Mouse (Mus musculus): Measurements from ENCODE around the gene Naa20. TPM values are rescaled to one million over a fixed set of nuclear protein-coding genes. Genes with fewer than 3 reads are reported as not detected.
A peak's percentile ranks its signal among the peaks of the same experiment; 100 is the strongest.
"Not testable (repeated sequence)": the region's sequence is repeated elsewhere in the genome, so short reads cannot be mapped to it uniquely, and the experiment has no call there.

Gene Naa20
- polyA plus RNA-seq, 1 experiment = 7.9 TPM

DNA sequence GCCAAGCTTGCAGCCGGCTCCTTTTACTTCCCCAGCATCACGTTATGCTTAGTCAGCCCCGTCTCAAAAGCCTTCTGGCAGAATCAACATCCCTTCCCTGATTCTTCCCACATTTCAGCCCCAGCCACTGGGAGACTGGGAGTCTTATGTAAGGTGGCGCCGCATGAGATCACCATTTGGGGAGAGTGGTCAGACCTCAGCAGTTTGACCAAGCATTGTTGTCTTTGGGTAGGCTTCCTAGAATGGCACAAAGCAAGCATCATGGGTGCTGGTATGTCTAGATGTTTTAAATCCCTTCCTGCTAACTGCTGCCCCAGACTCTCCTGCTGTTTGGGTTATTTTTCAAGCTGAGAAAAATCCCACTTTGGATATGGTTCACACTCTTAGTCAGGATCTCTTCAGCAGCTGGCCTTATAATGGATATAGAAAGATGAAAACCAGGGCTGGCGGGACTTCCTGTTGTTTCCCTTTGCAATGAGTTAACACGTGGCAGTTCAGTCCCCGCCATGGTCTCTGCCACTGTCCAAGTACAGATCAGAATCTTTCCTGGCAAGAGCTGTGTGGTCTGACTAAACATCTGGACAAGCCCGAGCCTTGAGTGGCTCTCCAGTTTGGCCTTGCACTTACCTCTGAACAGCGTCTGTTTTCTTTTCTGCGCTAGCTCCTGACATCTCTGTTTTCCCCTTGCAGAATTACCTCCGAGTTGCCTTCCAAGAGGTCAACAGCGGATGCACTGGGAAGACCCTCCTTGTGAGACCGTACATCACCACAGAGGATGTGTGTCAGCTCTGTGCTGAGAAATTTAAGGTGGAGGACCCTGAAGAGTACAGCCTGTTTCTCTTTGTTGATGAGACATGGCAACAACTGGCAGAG lies 16.8 kb upstream of the Naa20 start:
- H3K27me3 ChIP-seq (ENCODE audit: control insufficient read depth, insufficient read depth, low read length) = no peaks in the 10 kb centered on the region
- DNase-seq (ENCODE audit: low read depth in 1 of 2, low spot score in 2 of 2) = no peak
- WGBS = 71% methylated on average over 14 of the region's 14 CpGs
- H3K4me3 ChIP-seq (ENCODE audit: extremely low read depth, insufficient read depth, insufficient read length) = no peak overlapping the region
- H3K36me3 ChIP-seq (ENCODE audit: control insufficient read depth, insufficient read depth, low read length) = no peaks in the 10 kb centered on the region
- TF ChIP-seq CTCF (IDR thresholded peaks at IDR 0.05; ENCODE audit: extremely low read depth, insufficient read depth, insufficient read length, insufficient replicate concordance) (no peak), POLR2A (IDR thresholded peaks at IDR 0.05; ENCODE audit: low read depth, low read length) (no peak)
- H3K27ac ChIP-seq (ENCODE audit: insufficient read depth, low read length) = no peak overlapping the region
- H3K4me1 ChIP-seq (ENCODE audit: control insufficient read depth, insufficient read depth, insufficient read length) = no peaks in the 10 kb centered on the region; the same call in 1 of the 2 replicates

GRCm38 (mm10) chr2:145887937-145888765 lies 13.7 kb upstream of the Naa20 start:
- TF ChIP-seq CTCF (IDR thresholded peaks at IDR 0.05; ENCODE audit: extremely low read depth, insufficient read depth, insufficient read length, insufficient replicate concordance) (no peak), POLR2A (IDR thresholded peaks at IDR 0.05; ENCODE audit: low read depth, low read length) (no peak)
- Histone ChIP-seq H3K27ac (ENCODE audit: insufficient read depth, low read length) (peak overlapping the region; percentile 50), H3K36me3 (ENCODE audit: control insufficient read depth, insufficient read depth, low read length) (no peaks in the 10 kb centered on the region), H3K4me3 (ENCODE audit: extremely low read depth, insufficient read depth, insufficient read length) (no peak overlapping the region), H3K4me1 (ENCODE audit: control insufficient read depth, insufficient read depth, insufficient read length) (no peaks in the 10 kb centered on the region; the same call in 1 of the 2 replicates), H3K27me3 (ENCODE audit: control insufficient read depth, insufficient read depth, low read length) (no peaks in the 10 kb centered on the region)
- DNase-seq (ENCODE audit: low read depth in 1 of 2, low spot score in 2 of 2) = no peak
- WGBS = 44% methylated on average over 14 of the region's 14 CpGs

DNA sequence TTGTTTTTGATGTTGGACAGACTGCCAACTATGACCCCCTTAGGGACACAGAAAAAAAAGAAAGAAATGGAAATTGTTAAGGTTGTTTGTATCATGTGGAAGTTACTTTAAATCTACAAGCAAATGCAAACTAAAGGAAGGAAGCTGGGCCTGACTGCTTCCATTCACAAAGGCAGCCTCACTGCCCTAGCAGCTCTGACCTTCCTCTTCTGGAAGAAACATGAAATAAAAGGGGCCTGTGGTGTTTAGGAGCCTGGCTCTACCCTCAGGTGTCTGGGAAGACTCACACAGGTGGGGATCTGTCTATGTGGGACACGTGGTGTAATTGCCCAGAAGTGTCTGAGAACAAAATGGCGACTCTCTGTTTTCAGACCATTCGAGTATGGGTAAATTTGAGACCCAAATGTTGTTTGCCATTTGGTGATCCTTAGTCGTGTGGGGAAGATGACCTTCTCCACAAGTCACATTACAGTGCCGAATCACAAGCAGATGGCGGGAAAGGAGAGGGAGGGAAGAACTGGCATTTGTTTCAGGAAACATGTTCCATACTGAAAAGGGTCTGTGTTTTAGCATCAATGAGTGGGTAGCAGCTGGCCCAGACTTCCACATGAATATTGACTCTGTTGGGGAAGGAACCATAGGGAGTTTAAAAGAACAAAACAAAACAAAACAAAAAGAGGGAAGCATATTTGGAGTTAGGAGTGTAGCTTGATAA lies 13.0 kb upstream of the Naa20 start:
- Histone ChIP-seq H3K27ac (ENCODE audit: insufficient read depth, low read length) (peak overlapping the region; percentile 52; the same call in 1 of the 2 replicates), H3K27me3 (ENCODE audit: control insufficient read depth, insufficient read depth, low read length) (no peaks in the 10 kb centered on the region), H3K36me3 (ENCODE audit: control insufficient read depth, insufficient read depth, low read length) (no peaks in the 10 kb centered on the region), H3K4me1 (ENCODE audit: control insufficient read depth, insufficient read depth, insufficient read length) (no peaks in the 10 kb centered on the region; the same call in 1 of the 2 replicates), H3K4me3 (ENCODE audit: extremely low read depth, insufficient read depth, insufficient read length) (no peak overlapping the region)
- TF ChIP-seq POLR2A (IDR thresholded peaks at IDR 0.05; ENCODE audit: low read depth, low read length) (no peak), CTCF (IDR thresholded peaks at IDR 0.05; ENCODE audit: extremely low read depth, insufficient read depth, insufficient read length, insufficient replicate concordance) (no peak)
- DNase-seq (ENCODE audit: low read depth in 1 of 2, low spot score in 2 of 2) = no peak
- WGBS = 72% methylated on average over 6 of the region's 6 CpGs

DNA sequence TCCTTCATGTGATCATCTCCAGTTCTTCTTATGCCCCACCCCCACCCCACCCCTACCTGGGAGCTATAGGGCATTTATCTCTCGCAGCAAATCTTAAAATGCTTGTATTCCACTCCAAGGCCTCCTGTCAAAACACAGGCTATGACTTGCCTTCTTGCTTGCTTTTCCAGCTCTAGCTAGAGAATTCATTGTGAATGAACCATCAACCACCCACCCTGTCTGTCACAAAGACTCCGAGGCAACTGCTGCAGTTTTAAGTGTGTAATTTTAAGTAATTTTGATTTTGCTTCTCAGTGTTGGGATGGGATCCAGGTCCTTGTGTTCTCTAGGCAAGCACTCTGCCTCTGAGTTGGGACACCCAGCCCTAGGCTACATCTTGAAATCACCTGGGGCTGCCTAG lies 11.3 kb upstream of the Naa20 start:
- no peaks in the 10 kb centered on the region; the same call in 1 of the 2 replicates for H3K4me1 ChIP-seq (ENCODE audit: control insufficient read depth, insufficient read depth, insufficient read length)
- H3K4me3 ChIP-seq (ENCODE audit: extremely low read depth, insufficient read depth, insufficient read length) = no peak overlapping the region
- H3K27me3 ChIP-seq (ENCODE audit: control insufficient read depth, insufficient read depth, low read length) = no peaks in the 10 kb centered on the region
- WGBS = 81% methylated on average over 2 of the region's 2 CpGs
- H3K36me3 ChIP-seq (ENCODE audit: control insufficient read depth, insufficient read depth, low read length) = no peaks in the 10 kb centered on the region
- no peak for DNase-seq (ENCODE audit: low read depth in 1 of 2, low spot score in 2 of 2)
- TF ChIP-seq CTCF (IDR thresholded peaks at IDR 0.05; ENCODE audit: extremely low read depth, insufficient read depth, insufficient read length, insufficient replicate concordance) (no peak), POLR2A (IDR thresholded peaks at IDR 0.05; ENCODE audit: low read depth, low read length) (no peak)
- H3K27ac ChIP-seq (ENCODE audit: insufficient read depth, low read length) = no peak overlapping the region

DNA sequence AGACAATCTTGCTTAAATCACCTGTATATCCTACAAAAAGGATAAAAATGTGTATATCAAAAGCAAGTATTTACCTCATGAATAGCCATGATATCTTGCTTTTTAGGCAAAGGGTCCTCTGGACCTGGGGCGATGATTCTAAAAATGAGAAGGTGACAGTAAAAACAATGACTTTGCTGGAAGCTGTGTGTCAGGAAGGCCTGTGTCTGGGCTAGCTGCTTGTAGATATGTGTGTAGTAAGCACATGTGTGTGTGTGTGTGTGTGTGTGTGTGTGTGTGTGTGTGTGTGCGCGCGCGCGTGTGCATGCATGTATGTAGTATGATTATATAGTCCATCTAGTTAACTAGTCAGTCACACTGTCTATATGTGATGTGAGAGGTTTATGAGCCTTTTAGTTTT lies 8.1 kb upstream of the Naa20 start:
- Histone ChIP-seq H3K36me3 (ENCODE audit: control insufficient read depth, insufficient read depth, low read length) (no peaks in the 10 kb centered on the region), H3K27me3 (ENCODE audit: control insufficient read depth, insufficient read depth, low read length) (no peaks in the 10 kb centered on the region), H3K27ac (ENCODE audit: insufficient read depth, low read length) (no peak overlapping the region), H3K4me3 (ENCODE audit: extremely low read depth, insufficient read depth, insufficient read length) (no peak overlapping the region), H3K4me1 (ENCODE audit: control insufficient read depth, insufficient read depth, insufficient read length) (no peaks in the 10 kb centered on the region; the same call in 1 of the 2 replicates)
- 90% methylated on average over 6 of the region's 6 CpGs for whole genome bisulfite sequencing
- TF ChIP-seq CTCF (IDR thresholded peaks at IDR 0.05; ENCODE audit: extremely low read depth, insufficient read depth, insufficient read length, insufficient replicate concordance) (no peak), POLR2A (IDR thresholded peaks at IDR 0.05; ENCODE audit: low read depth, low read length) (no peak)
- DNase-seq (ENCODE audit: low read depth in 1 of 2, low spot score in 2 of 2) = no peak

- DNase-seq (ENCODE audit: low read depth in 1 of 2, low spot score in 2 of 2) = no peak
- no peaks in the 10 kb centered on the region for H3K36me3 ChIP-seq (ENCODE audit: control insufficient read depth, insufficient read depth, low read length)
- H3K27ac ChIP-seq (ENCODE audit: insufficient read depth, low read length) = no peak overlapping the region
- no peaks in the 10 kb centered on the region for H3K27me3 ChIP-seq (ENCODE audit: control insufficient read depth, insufficient read depth, low read length)
- H3K4me1 ChIP-seq (ENCODE audit: control insufficient read depth, insufficient read depth, insufficient read length) = no peaks in the 10 kb centered on the region
- WGBS = 92% methylated on average over 9 of the region's 9 CpGs
- no peak overlapping the region for H3K4me3 ChIP-seq (ENCODE audit: extremely low read depth, insufficient read depth, insufficient read length)
- TF ChIP-seq POLR2A (IDR thresholded peaks at IDR 0.05; ENCODE audit: low read depth, low read length) (no peak), CTCF (IDR thresholded peaks at IDR 0.05; ENCODE audit: extremely low read depth, insufficient read depth, insufficient read length, insufficient replicate concordance) (no peak)
Observed at GRCm38 (mm10) chr2:145898106-145898505, 3.8 kb upstream of the Naa20 start.

GRCm38 (mm10) chr2:145900318-145900717 lies 1.6 kb upstream of the Naa20 start:
- H3K4me3 ChIP-seq (ENCODE audit: extremely low read depth, insufficient read depth, insufficient read length); H3K27me3 ChIP-seq (ENCODE audit: control insufficient read depth, insufficient read depth, low read length); H3K4me1 ChIP-seq (ENCODE audit: control insufficient read depth, insufficient read depth, insufficient read length); H3K36me3 ChIP-seq (ENCODE audit: control insufficient read depth, insufficient read depth, low read length); DNase-seq (ENCODE audit: low read depth in 1 of 2, low spot score in 2 of 2); H3K27ac ChIP-seq (ENCODE audit: insufficient read depth, low read length): not testable (repeated sequence)
- WGBS = 83% methylated on average over 8 of the region's 8 CpGs
